8 mouse cellular contexts compared by ENCODE assay signal in the genomic region with DNA sequence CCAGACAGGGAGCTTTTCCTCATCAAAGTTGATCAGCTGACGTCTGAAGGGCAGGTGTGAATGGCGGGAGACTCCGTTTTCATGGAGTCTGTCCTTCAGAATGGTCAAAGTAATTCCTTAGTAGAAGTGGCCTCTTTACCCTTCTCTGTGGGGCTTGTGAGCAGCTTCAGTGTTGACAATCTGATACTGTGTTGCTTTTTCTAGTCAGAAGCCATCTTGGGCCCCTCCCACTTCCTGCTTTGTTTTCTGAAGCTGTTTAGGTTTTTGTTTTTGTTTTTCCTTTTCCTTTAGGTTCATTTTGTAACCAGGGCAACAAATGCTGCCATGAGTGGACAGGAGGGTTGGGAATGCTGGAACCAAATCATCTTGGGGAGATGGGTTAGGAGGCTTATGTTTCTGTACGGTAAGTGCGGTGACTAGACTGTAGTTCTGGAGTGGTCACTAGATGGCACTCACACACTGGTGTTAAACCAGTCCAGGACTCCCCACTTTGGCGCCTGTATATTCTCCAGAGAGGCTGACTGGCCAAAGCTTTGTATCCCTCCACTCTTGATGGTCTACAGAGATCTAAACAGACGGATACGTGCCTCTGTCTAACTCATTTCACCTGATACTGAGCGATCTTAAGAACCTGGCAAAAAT. TPM values are rescaled to one million over a fixed set of nuclear protein-coding genes. Genes with fewer than 3 reads are reported as not detected.
DNase-seq lines count a peak whose midpoint lies in the region; ATAC-seq lines count a peak whose summit lies in the region.

No protein-coding gene starts in this region.

- H3K27me3 ChIP-seq in megakaryocyte, embryonic 14.5 days (replicated peaks), result peaks cover 6% of the 10 kb centered on the region

- peak; percentile 92 for ATAC-seq in inflammation-experienced regulatory T-cells, adult 6 months

- peaks cover 10% of the 10 kb centered on the region for H3K4me1 ChIP-seq in megakaryocyte, embryonic 14.5 days

- H3K9me3 ChIP-seq in megakaryocyte, embryonic 14.5 days, result peaks cover 14% of the 10 kb centered on the region

- peak; percentile 80 for DNase-seq in adipocyte (ENCODE audit: low spot score)
- DNase-seq in embryo, embryonic 10 days (ENCODE audit: low spot score), result peak; percentile 95
- DNase-seq in gastrocnemius, postnatal 10 days, result peak; percentile 66
- DNase-seq in left cerebral cortex, adult 9 months (ENCODE audit: low spot score in 2 of 2), result peak; percentile 36 to 88
- peak; percentile 84 for DNase-seq in right cerebral cortex, postnatal 14 days
- DNase-seq in yolk sac, embryonic 10.5 days (ENCODE audit: low spot score), result peak; percentile 75

- H3K36me3 ChIP-seq in megakaryocyte, embryonic 14.5 days (replicated peaks; ENCODE audit: low read length), result no peaks in the 10 kb centered on the region

- peak overlapping the region; percentile 90 for H3K4me3 ChIP-seq in megakaryocyte, embryonic 14.5 days (replicated peaks)

RNA-seq across cellular contexts. Expression of gene Clybl, which starts 42.1 kb away (rescaled TPM):
- 10 to 100 TPM; 61.4 to 66.2 TPM for total RNA-seq in gastrocnemius, postnatal 10 days (2021)
- polyA plus RNA-seq in inflammation-experienced regulatory T-cells, adult 6 months (2017; shearing (Covaris generic)), result 10 to 100 TPM in 2 of 3 experiments, 1 to 10 TPM in 1; 8.4 to 10.6 (median 10.4) TPM
- polyA plus RNA-seq in megakaryocyte, embryonic 14.5 days (2012; ENCODE audit: insufficient read depth, low replicate concordance), result 8.3 TPM in 1 of 2 replicates, not detected in the other

Comparison
In these comparisons a context has a peak if more than half of its experiments do, and no peak if none do; other contexts are left out.
1. Peak in every context shown above with its lines: DNase-seq, ATAC-seq and H3K4me3 ChIP-seq.